Mouse (Mus musculus) T-helper 17 cell (primary cell): ENCODE measurements around the gene Olfr1217.
"Not testable (repeated sequence)": the region's sequence is repeated elsewhere in the genome, so short reads cannot be mapped to it uniquely, and the experiment has no call there.

Experiments used
- in situ Hi-C, 2 experiments: fragments of 300-600 bp; cut with MboI, MseI; formaldehyde crosslinking; loops; 1 replicate in 1 of 2; 2 replicates in 1 of 2; pipeline ENCODE4 v1.15.1; 2025; ENCODE audit warnings: high pct_unique_total_duplicates in 2 of 2

The Olfr1217 gene

GRCm38 (mm10) chr2:89031965-89032364, at the start of gene Olfr1217:
Gene Olfr1217, minus strand, starts transcription at chr2:89032065.
- in situ Hi-C loops = no loop called here

GRCm38 (mm10) chr2:89081487-89081886, 49.6 kb upstream of the Olfr1217 start:
- in situ Hi-C loops = no loop called here

- in situ Hi-C loops = no loop called here
Observed at GRCm38 (mm10) chr2:89061087-89061486, 29.2 kb upstream of the Olfr1217 start, which contains the start of gene Olfr1218. Gene Olfr1218, minus strand, starts transcription at chr2:89061187.

- in situ Hi-C loops = not testable (repeated sequence)
Observed at GRCm38 (mm10) chr2:89021436-89021835, 10.4 kb downstream of the Olfr1217 start.

DNA sequence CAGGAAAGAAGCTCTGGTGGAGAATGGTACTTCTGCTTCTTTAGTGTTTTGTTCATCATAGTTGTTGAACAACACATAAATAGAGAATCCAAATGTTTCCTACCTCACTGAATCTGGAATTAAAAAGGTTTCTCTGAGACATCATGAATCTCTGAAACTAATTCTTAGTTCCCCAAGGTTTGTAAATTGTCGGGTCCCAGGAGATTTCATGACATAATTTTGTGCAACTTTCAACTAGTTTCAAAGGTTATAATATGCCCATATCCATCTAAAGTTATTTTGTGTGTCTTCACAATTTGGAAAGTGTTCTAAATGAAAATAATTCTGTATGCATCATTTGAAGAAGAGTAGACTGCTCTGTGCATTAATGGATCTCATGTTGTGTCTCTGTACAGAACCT, 13.6 kb downstream of the Olfr1217 start, which contains the start of gene Olfr1216:
Olfr1216 (minus strand) TSS at position 101 of the 400 bp plus-strand sequence.
- in situ Hi-C loops = no loop called here

- in situ Hi-C loops = no loop called here
Observed at GRCm38 (mm10) chr2:89006873-89007272, 25.0 kb downstream of the Olfr1217 start, which contains the start of gene Olfr1215. Gene Olfr1215, minus strand, starts transcription at chr2:89006973.

DNA sequence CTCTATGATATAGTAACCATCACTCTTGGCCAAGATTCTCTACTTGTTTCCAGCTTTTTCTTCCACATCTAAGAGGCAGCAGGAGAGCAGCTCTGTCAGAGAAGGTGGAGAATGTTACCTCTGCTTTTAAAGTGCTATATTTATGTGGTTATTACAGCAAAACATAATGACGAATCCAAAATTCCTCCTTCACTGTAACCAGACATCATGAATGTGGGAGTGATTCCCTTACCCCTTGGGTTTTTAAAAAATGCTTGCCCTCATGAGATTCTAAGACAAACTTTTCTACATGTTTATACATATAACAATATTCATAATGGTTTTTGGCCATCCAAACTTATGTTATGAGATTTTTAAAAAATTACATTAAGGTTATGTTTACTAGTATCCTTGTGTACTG, 39.3 kb downstream of the Olfr1217 start, which contains the start of gene Olfr1214:
Olfr1214 (minus strand) TSS at position 101 of the 400 bp plus-strand sequence.
- in situ Hi-C loops = no loop called here

DNA sequence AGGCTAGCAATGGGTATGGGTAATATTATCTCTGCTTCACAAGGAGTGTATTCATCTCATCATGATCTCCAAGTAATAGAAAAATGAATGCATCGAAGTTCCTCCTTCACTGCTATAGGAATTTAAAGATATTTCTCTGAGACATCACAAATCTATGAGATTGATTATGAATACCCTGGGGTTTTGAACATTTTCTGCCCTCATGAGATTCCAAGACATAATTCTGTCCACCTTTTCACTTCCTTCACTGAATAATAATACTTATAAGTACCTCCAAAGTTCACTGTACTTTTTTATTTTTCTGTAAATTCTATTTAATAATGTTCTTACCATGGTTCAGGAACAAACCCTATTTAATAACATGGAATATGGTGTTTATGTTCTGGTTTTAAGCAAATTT, 51.7 kb downstream of the Olfr1217 start, which contains the start of gene Gm13762:
Gm13762 (minus strand) TSS at position 101 of the 400 bp plus-strand sequence.
- in situ Hi-C loops = no loop called here
